In the genomic region with DNA sequence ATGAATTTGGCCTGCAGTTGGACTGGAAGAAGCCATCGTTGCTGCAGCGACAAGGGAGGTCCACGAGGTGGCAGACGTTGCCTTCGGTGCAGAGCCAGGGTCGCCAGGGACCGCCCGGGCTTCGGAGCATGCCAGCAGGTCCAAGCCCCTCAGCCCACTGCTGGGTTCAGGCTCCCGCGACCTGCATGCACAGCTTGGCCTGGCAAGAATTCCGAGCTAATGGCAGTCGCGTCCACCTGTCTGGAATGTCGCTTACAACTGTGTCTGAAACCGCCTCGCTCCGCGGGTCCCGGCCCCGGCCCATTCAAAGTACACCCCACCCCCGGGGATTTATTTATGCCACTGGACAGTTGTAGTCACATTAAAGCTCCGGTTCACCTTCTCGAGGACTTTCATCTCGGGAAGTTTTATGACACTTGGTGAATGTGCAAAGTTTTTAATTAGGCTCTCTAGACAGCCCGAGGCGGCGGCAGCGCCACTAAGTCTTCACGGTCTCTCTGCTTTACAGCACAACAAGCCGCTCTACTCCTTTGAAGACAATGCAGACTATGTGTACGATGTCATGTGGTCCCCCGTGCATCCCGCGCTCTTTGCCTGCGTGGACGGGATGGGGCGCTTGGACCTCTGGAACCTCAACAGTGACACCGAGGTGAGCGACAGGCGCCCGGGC, we compare ENCODE assay signal across 8 mouse cellular contexts.
DNase-seq lines count a peak whose midpoint lies in the region; ATAC-seq and TF ChIP-seq lines count a peak whose summit lies in the region.

No protein-coding gene starts in this region.

- H3K4me2 ChIP-seq in forebrain, embryonic 13.5 days: peak overlapping the region; percentile 89
- peak overlapping the region; percentile 94 for H3K4me2 ChIP-seq in heart, postnatal 0 days (ENCODE audit: low read depth, low read length)
- peak overlapping the region; percentile 68 for H3K4me2 ChIP-seq in liver, embryonic 13.5 days
- peak overlapping the region; percentile 68 for H3K4me2 ChIP-seq in neural tube, embryonic 11.5 days (ENCODE audit: low read depth)

- H3K36me3 ChIP-seq in ES-Bruce4 (ENCODE audit: control insufficient read depth, insufficient read depth, low read length, poor library complexity, severe bottlenecking): no peaks in the 10 kb centered on the region
- no peaks in the 10 kb centered on the region for H3K36me3 ChIP-seq in forebrain, embryonic 13.5 days (ENCODE audit: poor library complexity, severe bottlenecking)
- no peaks in the 10 kb centered on the region for H3K36me3 ChIP-seq in heart, postnatal 0 days (replicated peaks; ENCODE audit: control insufficient read depth, insufficient read depth, low read length)
- H3K36me3 ChIP-seq in liver, embryonic 13.5 days: no peaks in the 10 kb centered on the region
- no peaks in the 10 kb centered on the region for H3K36me3 ChIP-seq in neural tube, embryonic 11.5 days (ENCODE audit: control insufficient read depth, insufficient read depth, low read length)

- 0 out of 2 replicates have a peak, but pooled peaks have one; percentile 30 for TF ChIP-seq EP300 in ES-Bruce4 (IDR thresholded peaks at IDR 0.05; ENCODE audit: insufficient read depth, low read depth, low read length)
- no peak for TF ChIP-seq EP300 in heart, postnatal 0 days (IDR thresholded peaks at IDR 0.05; ENCODE audit: low read depth)

- H3K4me1 ChIP-seq in ES-Bruce4 (ENCODE audit: control insufficient read depth, insufficient read depth, low read length): no peaks in the 10 kb centered on the region
- H3K4me1 ChIP-seq in forebrain, embryonic 13.5 days: peaks cover 21% of the 10 kb centered on the region
- peaks cover 3% of the 10 kb centered on the region; the same call in 1 of the 2 replicates for H3K4me1 ChIP-seq in heart, postnatal 0 days (ENCODE audit: control insufficient read depth, insufficient read depth)
- no peaks in the 10 kb centered on the region for H3K4me1 ChIP-seq in liver, embryonic 13.5 days (replicated peaks)
- no peaks in the 10 kb centered on the region for H3K4me1 ChIP-seq in neural tube, embryonic 11.5 days (ENCODE audit: control insufficient read depth, insufficient read depth, low read length)

- H3K4me3 ChIP-seq in ES-Bruce4 (ENCODE audit: low read depth, low read length): peak overlapping the region; percentile 59
- H3K4me3 ChIP-seq in forebrain, embryonic 13.5 days: peak overlapping the region; percentile 51
- peak overlapping the region; percentile 64 for H3K4me3 ChIP-seq in heart, postnatal 0 days (ENCODE audit: low read depth, low read length)
- H3K4me3 ChIP-seq in liver, embryonic 13.5 days (replicated peaks): peak overlapping the region; percentile 57
- H3K4me3 ChIP-seq in neural tube, embryonic 11.5 days (ENCODE audit: low read depth, low read length): peak overlapping the region; percentile 39

- no peaks in the 10 kb centered on the region for H3K9me3 ChIP-seq in ES-Bruce4 (replicated peaks; ENCODE audit: control insufficient read depth, insufficient read depth, low read length, poor library complexity, severe bottlenecking)
- H3K9me3 ChIP-seq in forebrain, embryonic 13.5 days (replicated peaks): no peaks in the 10 kb centered on the region
- H3K9me3 ChIP-seq in heart, postnatal 0 days (replicated peaks; ENCODE audit: control insufficient read depth, low read length): no peaks in the 10 kb centered on the region
- no peaks in the 10 kb centered on the region for H3K9me3 ChIP-seq in liver, embryonic 13.5 days (replicated peaks)
- no peaks in the 10 kb centered on the region for H3K9me3 ChIP-seq in neural tube, embryonic 11.5 days (ENCODE audit: control insufficient read depth, low read length)

- peak; percentile 95 for ATAC-seq in forebrain, embryonic 13.5 days
- ATAC-seq in heart, postnatal 0 days (ENCODE audit: insufficient read depth, low read depth): peak; percentile 94
- peak; percentile 51 for ATAC-seq in liver, embryonic 13.5 days (ENCODE audit: low read depth)
- peak; percentile 96 for ATAC-seq in neural tube, embryonic 11.5 days (ENCODE audit: insufficient read depth, low FRiP score, low TSS enrichment)

- WGBS in forebrain, embryonic 13.5 days: under 1% methylated on average over 42 of the region's 42 CpGs
- 4% methylated on average over 42 of the region's 42 CpGs for WGBS in heart, postnatal 0 days
- WGBS in liver, embryonic 13.5 days (ENCODE audit: insufficient replicate concordance): 5% methylated on average over 42 of the region's 42 CpGs
- WGBS in neural tube, embryonic 11.5 days: 1% methylated on average over 40 of the region's 42 CpGs

- H3K27me3 ChIP-seq in ES-Bruce4 (ENCODE audit: control insufficient read depth, insufficient read depth, low read length, poor library complexity, severe bottlenecking): peaks cover 3% of the 10 kb centered on the region; the same call in 1 of the 2 replicates
- no peaks in the 10 kb centered on the region for H3K27me3 ChIP-seq in forebrain, embryonic 13.5 days
- H3K27me3 ChIP-seq in heart, postnatal 0 days (ENCODE audit: control insufficient read depth, insufficient read depth, low read length): no peaks in the 10 kb centered on the region
- peaks cover 19% of the 10 kb centered on the region for H3K27me3 ChIP-seq in liver, embryonic 13.5 days
- H3K27me3 ChIP-seq in neural tube, embryonic 11.5 days (ENCODE audit: control insufficient read depth, insufficient read depth, low read length): no peaks in the 10 kb centered on the region

- TF ChIP-seq CTCF in ES-Bruce4 (IDR thresholded peaks at IDR 0.05; ENCODE audit: low read depth, low read length): peak; percentile 91
- TF ChIP-seq CTCF in heart, postnatal 0 days (IDR thresholded peaks at IDR 0.05; ENCODE audit: low read depth): peak; percentile 93

- peak; percentile 30 for DNase-seq in c-Kit-positive CD71-positive TER-119-negative erythroid progenitor cells, embryonic 14.5 days (ENCODE audit: low read depth)
- DNase-seq in heart, postnatal 0 days (ENCODE audit: low spot score): peak; percentile 79
- DNase-seq in kidney, postnatal 25 days: peak; percentile 73 to 74
- no peak for DNase-seq in liver, embryonic 13.5 days
- DNase-seq in neural tube, embryonic 11.5 days (ENCODE audit: low spot score): peak; percentile 89
- peak; percentile 86 for DNase-seq in testis, postnatal 10 days (ENCODE audit: low spot score)

- H3K27ac ChIP-seq in ES-Bruce4 (ENCODE audit: insufficient read depth, low read length): no peak overlapping the region
- H3K27ac ChIP-seq in forebrain, embryonic 13.5 days: peak overlapping the region; percentile 52
- H3K27ac ChIP-seq in heart, postnatal 0 days (ENCODE audit: low read depth): no peak overlapping the region
- H3K27ac ChIP-seq in liver, embryonic 13.5 days: no peak overlapping the region
- H3K27ac ChIP-seq in neural tube, embryonic 11.5 days (ENCODE audit: low read depth, low read length): no peak overlapping the region

- TF ChIP-seq POLR2A in ES-Bruce4 (IDR thresholded peaks at IDR 0.05; ENCODE audit: insufficient read depth, low read length): no peak

- 0 out of 2 replicates have a peak overlapping the region, but pooled peaks have one; percentile 23 for H3K9ac ChIP-seq in ES-Bruce4 (ENCODE audit: low read depth, poor library complexity, severe bottlenecking)
- peak overlapping the region; percentile 65 for H3K9ac ChIP-seq in forebrain, embryonic 13.5 days
- H3K9ac ChIP-seq in heart, postnatal 0 days (replicated peaks; ENCODE audit: low read depth, low read length): peak overlapping the region; percentile 40
- H3K9ac ChIP-seq in liver, embryonic 13.5 days: peak overlapping the region; percentile 43; the same call in 1 of the 2 replicates
- peak overlapping the region; percentile 12; the same call in 1 of the 2 replicates for H3K9ac ChIP-seq in neural tube, embryonic 11.5 days (ENCODE audit: low read length)

Comparison
In these comparisons a context has a peak if more than half of its experiments do, and no peak if none do; other contexts are left out.
1. H3K9ac ChIP-seq: peak in every context shown above with its lines; median percentile 65 in forebrain, embryonic 13.5 days; 43 in liver, embryonic 13.5 days; 40 in heart, postnatal 0 days; 23 in ES-Bruce4; 12 in neural tube, embryonic 11.5 days.